Mouse (Mus musculus) frontal cortex, postnatal 25 days (tissue): ENCODE measurements around the gene Tesc.

Experiments
- DNase-seq, 2 experiments: peaks; one replicate each; pipeline ENCODE4 v3.0.0; 2022; ENCODE audit warnings: low spot score in 2 of 2

The Tesc gene

DNA sequence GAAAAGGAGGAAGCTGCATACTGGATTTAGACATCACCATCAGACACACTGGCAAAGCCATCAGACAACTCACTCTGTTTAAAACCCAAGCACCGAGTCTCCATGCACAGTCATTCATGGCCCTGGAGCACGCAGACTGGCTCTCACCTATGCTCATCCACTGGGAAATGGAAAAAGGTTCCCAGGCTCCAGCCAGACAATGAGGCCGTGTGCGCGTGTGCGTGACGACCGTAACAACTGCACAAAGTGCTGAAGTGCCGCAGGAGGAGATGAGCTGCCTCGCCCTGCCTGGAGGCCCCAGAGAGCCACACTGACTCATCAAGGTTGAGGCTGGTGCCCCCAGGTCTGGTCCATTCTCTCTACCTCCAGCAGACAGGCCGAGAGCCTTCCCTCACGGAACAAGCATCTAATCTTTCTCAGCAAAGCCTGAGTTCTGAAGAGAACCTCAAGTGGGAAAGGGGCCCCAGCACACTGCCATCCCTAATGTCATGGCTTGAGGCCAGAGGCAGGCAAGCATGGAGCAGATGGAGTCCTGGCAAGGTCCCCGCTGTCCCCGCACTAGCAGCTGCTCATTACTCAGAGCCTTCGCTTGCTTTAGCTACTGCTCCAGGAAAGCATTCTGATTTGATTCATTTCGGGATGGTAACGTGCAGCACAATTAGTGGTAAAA, 80.7 kb downstream of the Tesc start:
- DNase-seq, result no peak

DNA sequence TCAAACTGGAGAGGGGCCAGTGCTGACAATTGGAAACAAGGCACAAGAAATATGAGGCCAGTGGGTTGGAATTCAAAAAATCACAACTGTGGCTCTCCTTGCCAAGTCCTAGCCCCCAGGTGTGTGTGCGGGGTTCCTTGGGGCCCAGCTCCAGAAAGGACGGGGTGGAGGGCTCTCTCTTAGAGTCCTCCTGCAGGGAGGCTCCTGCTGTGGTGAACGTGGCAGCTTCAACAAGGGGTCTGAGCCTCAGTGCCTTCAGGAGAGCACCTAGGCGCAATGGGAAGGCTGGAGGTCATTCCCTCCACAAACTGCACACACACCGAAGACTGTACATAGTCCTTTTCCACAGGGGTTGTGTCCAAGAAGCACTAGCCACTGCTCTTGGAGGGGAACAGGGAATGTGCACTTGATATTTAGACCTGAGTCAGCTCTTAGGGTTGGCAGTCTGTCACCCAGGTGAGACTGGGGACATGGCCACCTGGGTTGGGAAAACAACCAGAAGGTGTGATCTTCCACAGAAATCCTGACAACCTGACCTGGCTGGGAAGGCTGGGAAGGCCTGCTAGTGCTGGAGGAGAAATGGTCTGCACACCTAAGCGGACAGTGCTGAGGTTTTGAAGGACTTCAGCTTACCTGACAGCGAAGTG, 81.4 kb downstream of the Tesc start:
- no peak for DNase-seq
